25 mouse cellular contexts compared by ENCODE assay signal in genomic region chr6:13964471-13964870, GRCm38 (mm10).
DNase-seq lines count a peak whose midpoint lies in the region; ATAC-seq and TF ChIP-seq lines count a peak whose summit lies in the region.
"Had no signal": no experiment of that assay in that cellular context is flagged by ENCODE, and none has a peak within 500 bp of the region (broad histone marks: within the 10 kb centered on the region; RNA-seq: fewer than 3 reads in every experiment).

No protein-coding gene starts in this region.

- ATAC-seq in midbrain, embryonic 13.5 days, result 0 out of 2 replicates have a peak, but pooled peaks have one; percentile 43
- no peak for ATAC-seq in midbrain, postnatal 0 days (ENCODE audit: low FRiP score)
- 0 out of 2 replicates have a peak, but pooled peaks have one; percentile 45 for ATAC-seq in neural tube, embryonic 11.5 days (ENCODE audit: insufficient read depth, low FRiP score, low TSS enrichment)
- peak; percentile 76; the same call in 1 of the 2 replicates for ATAC-seq in neural tube, embryonic 13.5 days (ENCODE audit: low read depth)
- ATAC-seq: activated CD4-positive, CD25-positive, alpha-beta regulatory T cell, adult 4 months; forebrain, embryonic 14.5 days; hindbrain, postnatal 0 days; inflammation-experienced regulatory T-cells, adult 6 months had no signal

- DNase-seq in midbrain, postnatal 0 days (ENCODE audit: low spot score), result no peak
- DNase-seq in neural tube, embryonic 11.5 days (ENCODE audit: low spot score), result no peak
- no peak for DNase-seq in neural tube, embryonic 10.5 days (ENCODE audit: extremely low spot score, low spot score)
- DNase-seq in adrenal gland, postnatal 10 days, result no peak
- DNase-seq in yolk sac, embryonic 10.5 days (ENCODE audit: low spot score), result no peak
- DNase-seq: adrenal gland, adult 8-10 months; adrenal gland, postnatal 36 days; cerebellum, adult 11 months; cerebellum, adult 2 months; cerebellum, adult 9-11 months; cerebellum, postnatal 25 days; gastrocnemius, postnatal 10 days; gastrocnemius, postnatal 36 days; heart, adult 2 months had no signal

- no peak for TF ChIP-seq CTCF in midbrain, postnatal 0 days (IDR thresholded peaks at IDR 0.05)

- H3K9ac ChIP-seq in midbrain, embryonic 13.5 days (replicated peaks), result no peak overlapping the region
- no peak overlapping the region for H3K9ac ChIP-seq in midbrain, postnatal 0 days (replicated peaks; ENCODE audit: low read length, poor library complexity, severe bottlenecking)
- no peak overlapping the region for H3K9ac ChIP-seq in neural tube, embryonic 11.5 days (ENCODE audit: low read length)
- H3K9ac ChIP-seq in neural tube, embryonic 13.5 days, result no peak overlapping the region
- H3K9ac ChIP-seq: embryonic facial prominence, embryonic 12.5 days; embryonic facial prominence, embryonic 15.5 days; heart, embryonic 13.5 days; hindbrain, embryonic 12.5 days had no signal

- no peaks in the 10 kb centered on the region for H3K4me1 ChIP-seq in midbrain, embryonic 13.5 days (replicated peaks)
- no peaks in the 10 kb centered on the region for H3K4me1 ChIP-seq in midbrain, postnatal 0 days (ENCODE audit: insufficient read depth, low read length)
- no peaks in the 10 kb centered on the region for H3K4me1 ChIP-seq in neural tube, embryonic 11.5 days (ENCODE audit: control insufficient read depth, insufficient read depth, low read length)
- H3K4me1 ChIP-seq in neural tube, embryonic 13.5 days (replicated peaks), result peaks cover 9% of the 10 kb centered on the region; the same call in 1 of the 2 replicates
- H3K4me1 ChIP-seq: embryonic facial prominence, embryonic 12.5 days; embryonic facial prominence, embryonic 15.5 days; heart, embryonic 10.5 days; heart, embryonic 13.5 days; hindbrain, embryonic 12.5 days had no signal

- H3K4me2 ChIP-seq in midbrain, embryonic 13.5 days (replicated peaks), result no peak overlapping the region
- no peak overlapping the region for H3K4me2 ChIP-seq in midbrain, postnatal 0 days (ENCODE audit: low read depth, low read length, poor library complexity, severe bottlenecking)
- H3K4me2 ChIP-seq in neural tube, embryonic 11.5 days (ENCODE audit: low read depth), result no peak overlapping the region
- no peak overlapping the region for H3K4me2 ChIP-seq in neural tube, embryonic 13.5 days
- H3K4me2 ChIP-seq: embryonic facial prominence, embryonic 12.5 days; embryonic facial prominence, embryonic 15.5 days; heart, embryonic 13.5 days; hindbrain, embryonic 12.5 days had no signal

- H3K27me3 ChIP-seq in midbrain, embryonic 13.5 days, result no peaks in the 10 kb centered on the region
- no peaks in the 10 kb centered on the region for H3K27me3 ChIP-seq in midbrain, postnatal 0 days (ENCODE audit: insufficient read depth, low read length)
- H3K27me3 ChIP-seq in neural tube, embryonic 11.5 days (ENCODE audit: control insufficient read depth, insufficient read depth, low read length), result no peaks in the 10 kb centered on the region
- no peaks in the 10 kb centered on the region for H3K27me3 ChIP-seq in neural tube, embryonic 13.5 days
- H3K27me3 ChIP-seq: embryonic facial prominence, embryonic 12.5 days; embryonic facial prominence, embryonic 15.5 days; heart, embryonic 13.5 days; hindbrain, embryonic 12.5 days had no signal

- 51% methylated on average over 2 of the region's 2 CpGs for WGBS in midbrain, embryonic 13.5 days
- WGBS in midbrain, postnatal 0 days, result 61% methylated on average over 2 of the region's 2 CpGs
- 52% methylated on average over 2 of the region's 2 CpGs for WGBS in neural tube, embryonic 11.5 days
- 15% methylated on average over 2 of the region's 2 CpGs for WGBS in neural tube, embryonic 13.5 days

- H3K9me3 ChIP-seq in midbrain, embryonic 13.5 days, result no peaks in the 10 kb centered on the region
- no peaks in the 10 kb centered on the region for H3K9me3 ChIP-seq in midbrain, postnatal 0 days (ENCODE audit: low read length)
- H3K9me3 ChIP-seq in neural tube, embryonic 11.5 days (ENCODE audit: control insufficient read depth, low read length), result no peaks in the 10 kb centered on the region
- peaks cover under 1% of the 10 kb centered on the region; the same call in 1 of the 2 replicates for H3K9me3 ChIP-seq in neural tube, embryonic 13.5 days
- H3K9me3 ChIP-seq: embryonic facial prominence, embryonic 12.5 days; embryonic facial prominence, embryonic 15.5 days; heart, embryonic 10.5 days; heart, embryonic 13.5 days; hindbrain, embryonic 12.5 days had no signal

- H3K36me3 ChIP-seq in midbrain, embryonic 13.5 days, result no peaks in the 10 kb centered on the region
- H3K36me3 ChIP-seq in midbrain, postnatal 0 days (ENCODE audit: insufficient read depth, low read length), result no peaks in the 10 kb centered on the region
- H3K36me3 ChIP-seq in neural tube, embryonic 11.5 days (ENCODE audit: control insufficient read depth, insufficient read depth, low read length), result no peaks in the 10 kb centered on the region
- no peaks in the 10 kb centered on the region for H3K36me3 ChIP-seq in neural tube, embryonic 13.5 days
- H3K36me3 ChIP-seq: embryonic facial prominence, embryonic 12.5 days; embryonic facial prominence, embryonic 15.5 days; heart, embryonic 10.5 days; heart, embryonic 13.5 days; hindbrain, embryonic 12.5 days had no signal

- H3K27ac ChIP-seq in midbrain, embryonic 13.5 days, result no peak overlapping the region
- H3K27ac ChIP-seq in midbrain, postnatal 0 days (ENCODE audit: low read depth, low read length), result no peak overlapping the region
- H3K27ac ChIP-seq in neural tube, embryonic 11.5 days (ENCODE audit: low read depth, low read length), result no peak overlapping the region
- no peak overlapping the region for H3K27ac ChIP-seq in neural tube, embryonic 13.5 days (replicated peaks)
- H3K27ac ChIP-seq: embryonic facial prominence, embryonic 12.5 days; embryonic facial prominence, embryonic 15.5 days; heart, adult 2 months; heart, embryonic 10.5 days; heart, embryonic 13.5 days; hindbrain, embryonic 12.5 days; hindbrain, postnatal 0 days had no signal

- H3K4me3 ChIP-seq in midbrain, embryonic 13.5 days (replicated peaks), result no peak overlapping the region
- H3K4me3 ChIP-seq in midbrain, postnatal 0 days (ENCODE audit: low read depth, low read length), result no peak overlapping the region
- H3K4me3 ChIP-seq in neural tube, embryonic 11.5 days (ENCODE audit: low read depth, low read length), result no peak overlapping the region
- no peak overlapping the region for H3K4me3 ChIP-seq in neural tube, embryonic 13.5 days
- H3K4me3 ChIP-seq: embryonic facial prominence, embryonic 12.5 days; embryonic facial prominence, embryonic 15.5 days; heart, adult 2 months; heart, embryonic 10.5 days; heart, embryonic 13.5 days; hindbrain, embryonic 12.5 days had no signal
